Mouse (Mus musculus) right cerebral cortex, postnatal 4 days (tissue): ENCODE measurements around the gene Cox6a1.

Experiments
- DNase-seq: peaks from one replicate; pipeline ENCODE4 v3.0.0-alpha.2; 2022

Cox6a1 gene

DNA sequence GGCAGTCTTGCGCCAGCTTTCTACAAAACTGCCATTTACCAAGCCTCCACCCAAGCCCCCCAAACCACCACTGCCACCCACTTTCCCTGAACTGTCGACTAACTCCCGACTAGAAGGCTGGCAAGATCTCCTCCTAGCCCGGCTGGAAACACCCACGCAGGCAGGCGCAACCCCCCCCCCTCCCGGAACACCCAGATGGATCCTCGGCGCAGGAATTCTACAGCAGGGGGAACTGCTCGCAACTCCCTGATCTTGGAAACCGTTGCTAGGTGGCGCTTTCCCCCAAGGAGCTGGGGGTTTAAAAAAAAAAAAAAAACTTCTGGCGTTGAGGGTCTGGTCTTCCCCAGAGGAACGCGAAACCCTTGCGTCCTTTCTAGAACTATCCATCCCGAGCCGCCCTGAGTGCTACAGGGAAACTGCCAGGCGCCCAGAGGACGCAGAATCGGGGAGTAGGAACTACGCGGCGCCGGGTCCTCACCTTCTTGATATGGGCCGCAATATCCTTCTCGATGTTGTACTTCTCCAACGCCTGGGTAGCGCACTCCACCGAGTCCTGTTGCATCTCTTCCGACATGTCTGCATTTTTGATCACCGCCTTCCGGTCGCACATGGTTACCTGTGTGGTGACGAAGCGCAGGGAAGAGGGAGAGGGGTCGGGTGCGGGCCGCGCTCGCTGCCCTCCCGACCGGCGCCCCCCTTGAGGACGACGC, 48.6 kb downstream of the Cox6a1 start:
- peak; percentile 70 for DNase-seq

DNA sequence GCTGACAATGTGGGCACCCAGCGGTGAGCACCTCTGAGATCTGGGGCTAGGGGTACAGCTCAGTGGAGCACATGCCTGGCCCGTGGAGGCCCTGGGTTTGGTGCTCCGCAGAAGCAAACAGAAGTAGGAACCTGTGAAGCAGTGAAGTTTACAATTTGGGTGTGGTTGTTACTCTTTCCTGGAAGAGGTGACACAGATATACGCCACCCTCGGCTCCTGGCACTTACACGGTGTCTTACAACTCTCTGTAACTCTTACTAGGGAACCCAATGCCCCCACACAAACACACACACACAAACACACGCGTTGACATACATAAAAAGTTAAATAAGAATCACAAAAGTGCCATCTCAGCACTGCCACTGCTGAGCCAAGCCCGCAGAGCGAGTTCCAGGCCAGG, 52.4 kb downstream of the Cox6a1 start:
- DNase-seq, result no peak
